Mouse (Mus musculus) liver (tissue): ENCODE data around the gene Dennd5a.

ENCODE experiments used
- DNase-seq: peaks from one replicate; pipeline ENCODE4 v3.0.0-alpha.2; 2020; ENCODE audit warnings: mixed read lengths

Gene Dennd5a

DNA sequence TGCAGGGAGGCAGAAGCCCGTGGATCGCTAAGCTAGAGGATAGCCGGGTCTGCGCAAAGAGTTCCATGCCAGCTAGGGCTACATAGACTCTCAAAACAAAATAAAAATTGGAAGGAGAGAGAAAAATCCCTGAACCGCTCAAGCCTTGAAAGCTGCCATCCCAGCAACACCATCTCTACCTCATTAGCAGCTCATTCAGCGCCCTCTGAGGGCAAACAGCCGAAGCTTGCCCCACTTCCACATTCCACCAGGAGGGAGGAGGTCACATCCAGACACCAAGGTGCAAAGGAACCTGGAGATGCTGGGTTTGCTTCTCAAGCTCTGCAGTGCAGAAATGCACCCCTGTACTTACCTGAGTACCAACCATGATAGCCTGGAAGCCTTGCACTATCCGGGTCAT lies 84.2 kb downstream of the Dennd5a start:
- DNase-seq = no peak

DNA sequence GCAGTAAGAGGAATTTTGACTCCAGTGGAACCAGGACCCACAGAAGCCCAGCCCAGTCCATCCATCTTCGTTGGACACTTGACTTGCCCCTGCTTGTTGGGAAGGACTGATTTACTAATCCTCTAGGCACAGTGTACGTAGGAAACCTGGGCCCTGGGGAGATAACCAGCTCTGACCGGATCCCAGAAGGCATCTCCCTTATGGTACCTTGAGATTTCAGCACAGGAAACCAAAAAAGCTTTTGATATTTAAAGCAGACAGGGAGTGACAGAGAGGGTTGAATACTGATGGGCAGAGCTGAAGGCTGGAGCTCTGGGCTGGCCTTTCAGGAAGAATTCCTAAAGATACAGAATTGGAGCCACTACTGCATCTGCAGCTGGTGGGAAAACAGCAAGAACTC lies 84.7 kb downstream of the Dennd5a start:
- DNase-seq = no peak

DNA sequence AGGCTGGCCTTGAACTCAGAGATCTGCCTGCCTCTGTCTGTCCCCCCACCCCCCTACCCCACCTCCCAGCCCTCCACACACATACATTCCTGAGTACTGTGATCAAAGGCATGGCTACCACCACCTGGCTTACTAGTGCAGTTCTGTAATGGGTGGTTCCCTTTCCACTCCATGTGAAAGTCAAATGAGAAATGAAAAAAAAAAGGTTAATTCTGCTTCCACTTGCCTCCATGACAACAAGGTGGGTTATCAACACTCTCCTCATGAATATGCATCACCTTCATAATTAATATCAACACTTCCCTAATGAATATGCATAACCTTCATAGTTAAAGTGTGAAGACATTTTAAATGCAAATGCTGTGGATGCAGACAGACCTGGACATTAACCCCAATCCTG lies 85.2 kb downstream of the Dennd5a start:
- no peak for DNase-seq

DNA sequence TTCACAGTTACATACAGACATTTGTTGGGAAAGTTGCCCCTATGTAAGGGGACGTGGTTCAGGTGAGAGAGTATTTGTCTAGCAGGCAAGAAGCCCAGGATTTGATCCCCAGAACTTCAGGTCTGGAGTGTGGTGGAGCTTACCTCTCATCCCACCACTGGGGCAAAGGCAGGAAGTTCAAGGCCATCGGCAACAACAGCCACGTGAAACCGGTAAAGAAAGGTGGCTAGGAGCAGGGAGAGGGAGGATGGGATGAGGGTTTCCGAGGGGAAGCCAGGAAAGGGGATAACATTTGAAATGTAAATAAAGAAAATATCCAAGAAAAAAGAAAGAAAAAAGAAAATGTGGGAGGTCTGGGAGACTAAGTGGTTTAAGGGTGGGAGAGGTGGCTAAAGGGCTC lies 87.1 kb downstream of the Dennd5a start:
- no peak for DNase-seq

DNA sequence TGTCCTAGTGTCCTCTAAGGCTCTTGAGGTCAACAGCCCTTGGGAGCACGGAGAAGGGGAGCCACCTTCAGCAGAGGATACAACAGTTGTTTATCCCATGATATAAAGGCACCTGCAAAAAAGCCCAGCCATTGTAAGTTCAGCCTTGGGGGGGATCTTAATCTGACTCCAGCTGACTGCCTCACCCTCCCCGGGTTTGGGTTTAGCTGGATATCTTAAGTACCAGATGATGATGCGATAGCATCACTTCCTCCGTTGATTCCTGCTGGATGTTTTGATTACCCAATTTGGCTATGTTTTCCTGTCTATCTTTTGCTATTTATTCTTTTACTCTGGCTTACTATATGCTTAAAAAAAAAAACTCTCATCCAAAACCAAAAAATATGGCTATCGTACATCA lies 89.0 kb downstream of the Dennd5a start:
- DNase-seq = no peak

DNA sequence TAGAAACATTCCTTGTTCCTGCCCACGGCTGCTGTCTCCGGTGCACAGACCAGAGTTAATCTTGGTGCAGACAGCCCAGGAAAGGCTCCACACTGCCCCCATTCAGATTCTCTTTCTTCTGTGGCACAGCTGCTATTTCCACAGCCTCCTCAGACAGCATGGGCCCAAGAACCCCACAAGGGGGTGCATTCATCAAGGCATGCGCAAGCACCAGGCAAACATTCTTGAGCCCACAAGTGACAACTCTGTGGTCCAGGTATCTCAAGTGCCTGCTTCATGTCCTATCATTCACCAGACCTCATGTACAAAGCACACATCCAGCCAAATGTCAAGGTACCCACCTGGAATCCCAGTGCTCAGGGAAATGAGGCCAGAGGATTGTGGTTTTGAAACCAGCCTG lies 91.8 kb downstream of the Dennd5a start:
- no peak for DNase-seq

DNA sequence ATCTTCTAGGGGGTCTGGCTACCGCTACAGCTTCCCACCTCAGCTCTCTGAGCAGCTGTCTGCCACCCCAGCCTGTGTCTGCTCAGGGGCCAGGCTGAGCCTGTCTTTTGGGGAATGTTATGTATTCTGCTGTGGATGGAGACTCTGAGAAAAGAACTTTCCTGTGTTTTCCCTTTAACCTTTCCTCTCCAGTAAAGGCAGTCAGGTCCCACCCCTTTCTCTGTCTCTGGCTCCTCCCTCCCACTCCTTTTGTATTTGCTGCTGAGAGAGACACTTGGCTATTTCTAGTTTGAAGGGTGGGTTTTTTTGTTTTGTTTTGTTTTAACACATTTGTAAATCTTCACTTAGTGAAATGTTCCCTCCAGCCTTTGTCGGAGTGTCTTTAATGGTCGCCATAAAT lies 93.6 kb downstream of the Dennd5a start:
- no peak for DNase-seq

DNA sequence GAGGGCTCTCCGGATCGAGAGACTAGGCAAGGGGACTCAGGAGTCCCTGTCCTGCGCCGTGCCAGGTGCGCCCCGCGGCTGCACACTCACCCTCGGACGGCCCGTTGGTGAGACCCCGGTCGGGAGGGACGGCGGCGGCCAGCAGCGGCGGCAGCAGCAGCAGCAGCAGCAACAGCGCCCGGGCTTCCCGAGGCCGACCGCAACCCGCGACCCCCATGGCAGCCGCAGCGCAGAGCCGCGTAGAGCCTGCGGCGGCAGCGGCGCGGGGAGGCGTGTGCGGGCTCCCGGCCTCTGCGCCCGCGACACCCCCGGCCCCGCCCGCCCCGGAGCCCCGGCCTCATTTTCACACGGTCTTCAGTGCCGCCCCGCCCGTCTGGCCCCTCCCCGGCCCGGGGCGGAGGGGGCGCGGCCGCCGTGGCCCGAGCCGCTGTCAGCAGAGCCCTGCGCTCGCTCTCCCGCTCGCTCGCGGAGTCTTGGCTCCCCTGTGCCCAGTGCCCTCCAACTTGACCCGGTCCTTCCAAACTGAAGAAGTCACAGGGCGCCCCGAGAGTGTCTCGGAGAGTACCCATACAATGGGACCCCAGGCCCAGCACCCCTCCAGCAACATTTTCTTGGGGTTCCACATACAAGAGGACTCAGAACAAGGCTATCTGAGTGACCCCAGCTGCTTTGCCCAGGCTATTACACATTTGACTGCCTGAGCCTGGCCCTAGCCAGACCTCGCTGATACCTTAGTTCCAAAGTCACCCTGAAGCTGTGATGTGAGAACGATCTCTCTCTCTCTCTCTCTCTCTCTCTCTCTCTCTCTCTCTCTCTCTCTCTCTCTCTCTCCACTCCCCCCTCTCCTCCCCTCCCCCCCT lies 94.7 kb downstream of the Dennd5a start, which contains the start of gene Scube2:
TSS of gene Scube2 (minus strand) at position 310 of the 860 bp plus-strand sequence.
- peak; percentile 12 for DNase-seq

DNA sequence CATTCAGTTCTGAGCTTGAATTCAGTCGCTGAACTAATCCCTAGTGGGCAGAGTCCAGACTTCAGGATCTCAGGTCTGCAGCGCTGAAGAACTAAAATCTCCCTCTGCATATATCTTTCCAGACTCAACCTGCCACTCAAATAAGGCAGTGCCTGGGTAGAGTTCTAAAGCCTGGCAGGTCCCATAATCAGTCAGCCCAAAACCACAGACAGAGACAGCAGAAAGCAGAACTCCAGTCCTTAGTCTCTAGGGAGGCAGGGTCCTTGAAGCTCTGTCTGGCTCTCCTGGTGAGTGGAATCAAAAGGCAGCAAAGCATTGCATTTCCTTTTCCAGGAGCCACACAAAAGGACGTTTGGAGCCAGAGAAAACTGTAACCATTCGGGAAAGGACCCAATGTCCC lies 96.7 kb downstream of the Dennd5a start:
- no peak for DNase-seq

DNA sequence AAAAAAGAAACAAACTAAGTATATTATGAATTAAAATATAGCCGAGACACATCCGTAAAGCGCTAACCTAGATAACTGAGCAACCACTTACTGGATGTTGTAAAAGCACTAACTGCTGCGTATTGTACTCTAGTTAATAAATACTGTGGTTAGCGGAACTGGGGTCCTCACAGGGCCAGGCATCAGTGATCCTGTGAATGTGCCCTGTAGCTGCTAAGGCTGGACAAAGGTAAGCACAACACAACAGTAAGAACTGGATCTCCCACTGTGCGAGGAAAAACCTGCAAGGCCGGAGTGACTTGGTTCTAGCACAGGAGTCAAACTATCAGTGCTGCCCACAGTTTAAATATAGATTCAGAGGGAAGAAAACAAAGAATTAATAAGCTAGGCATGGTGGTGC lies 100.1 kb downstream of the Dennd5a start:
- DNase-seq = no peak

DNA sequence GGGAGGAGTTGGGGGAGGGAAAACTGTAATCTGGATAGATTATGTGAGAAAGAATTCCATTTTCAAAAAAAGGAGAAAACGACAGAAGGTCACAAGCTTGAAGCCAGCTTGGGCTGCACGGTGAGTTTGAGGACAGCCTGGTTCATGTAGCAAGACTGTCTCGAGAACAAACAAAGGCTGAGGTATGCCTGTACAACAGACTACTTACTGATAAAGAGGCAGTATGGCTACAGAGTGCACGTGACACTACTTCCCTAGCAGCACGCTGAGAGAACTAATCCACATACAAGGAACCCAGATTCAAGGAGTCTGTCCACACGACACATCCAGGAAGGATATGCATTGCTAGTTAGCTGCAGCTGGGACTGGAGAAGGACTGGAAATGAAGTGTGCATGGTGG lies 100.9 kb downstream of the Dennd5a start:
- DNase-seq = no peak

DNA sequence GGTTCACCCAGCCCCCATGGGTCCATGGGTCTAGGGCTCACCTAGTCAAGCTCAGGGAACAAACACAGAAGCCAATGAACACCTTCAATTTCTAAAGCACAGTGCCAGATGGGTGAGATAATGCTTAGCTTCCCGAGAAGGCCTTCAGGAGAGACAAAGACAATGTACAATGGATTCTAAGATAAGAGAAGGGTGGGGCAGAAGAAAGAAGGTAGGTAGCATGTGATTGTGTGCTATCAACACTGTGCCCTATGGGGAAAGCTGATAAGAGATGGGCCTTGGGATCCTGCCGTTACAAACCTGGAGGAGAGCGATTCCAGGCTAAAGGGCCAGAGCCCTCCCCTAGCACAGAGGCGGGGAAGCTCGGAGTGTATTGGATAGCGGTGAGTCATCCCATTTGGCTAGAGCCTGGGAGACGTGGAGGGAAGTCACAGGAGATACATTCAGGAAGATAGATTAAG lies 107.5 kb downstream of the Dennd5a start:
- peak; percentile 50 for DNase-seq

DNA sequence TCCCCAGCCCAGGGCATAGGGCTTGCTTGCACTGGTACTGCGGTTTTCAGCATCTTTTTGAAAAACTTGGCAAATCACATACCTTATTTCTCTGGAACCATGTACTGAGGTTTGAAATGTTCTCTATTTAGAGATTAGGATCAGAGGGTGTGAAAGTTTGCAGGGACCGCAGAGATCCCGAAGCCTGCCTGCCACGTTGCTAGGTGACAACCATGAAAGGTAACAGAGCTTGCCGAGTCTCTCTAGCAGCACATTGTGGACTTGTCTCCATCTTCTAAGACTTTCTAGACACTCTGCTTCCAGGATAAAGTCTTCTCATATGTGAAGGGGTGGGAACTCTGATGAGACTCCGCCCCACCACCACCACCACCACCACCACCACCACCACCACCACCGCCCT lies 108.3 kb downstream of the Dennd5a start:
- no peak for DNase-seq

DNA sequence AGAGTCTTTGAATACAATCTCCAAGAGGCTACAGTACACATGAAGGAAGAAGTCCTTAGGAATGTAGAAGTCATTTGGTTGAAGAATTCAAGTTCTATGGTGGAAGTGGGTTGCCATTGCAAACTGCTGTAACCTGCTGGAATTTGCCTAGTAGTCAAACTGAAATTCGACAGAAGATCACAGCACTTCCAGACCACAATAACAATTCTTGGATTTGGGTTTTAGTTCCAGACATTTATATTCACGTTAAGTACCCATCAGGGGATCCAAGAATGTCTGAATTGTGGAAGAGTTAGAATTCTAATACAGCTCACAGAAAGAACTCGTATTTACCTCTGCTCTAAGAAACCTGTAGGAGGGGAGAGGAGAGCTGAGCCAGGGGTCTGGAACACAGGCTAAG lies 109.7 kb downstream of the Dennd5a start:
- DNase-seq = no peak

DNA sequence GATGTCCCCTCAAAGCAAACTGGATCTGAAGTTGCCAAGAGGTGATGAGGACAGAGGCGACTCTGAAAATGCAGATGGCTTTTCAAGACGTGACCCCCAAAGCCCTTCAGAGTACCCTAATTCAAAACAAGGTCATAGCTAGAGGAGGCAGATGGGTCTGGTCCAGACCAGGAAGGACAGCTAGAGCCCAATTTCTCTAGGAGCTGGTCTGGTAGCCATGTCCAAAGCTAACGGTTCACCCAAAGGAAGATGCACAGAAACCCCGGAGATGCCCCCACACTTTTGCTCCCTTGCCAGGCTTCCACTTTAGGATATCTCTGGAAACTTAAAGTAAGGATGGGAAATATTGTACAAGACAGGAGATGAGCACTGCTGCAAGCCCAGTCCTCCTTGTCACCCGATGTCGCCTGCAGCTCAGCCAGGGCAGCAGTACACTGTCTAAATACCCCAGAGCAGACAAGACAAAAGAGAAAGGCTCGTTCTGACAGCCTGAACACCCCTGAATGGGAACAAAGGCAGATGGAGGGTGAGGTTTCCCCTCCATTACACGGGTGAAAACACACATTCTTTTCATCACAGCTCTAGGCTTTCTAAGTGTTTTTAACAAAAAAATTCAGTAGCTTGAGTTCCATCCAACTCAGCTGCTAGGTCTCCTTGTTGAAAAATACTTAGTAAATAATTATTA lies 110.4 kb downstream of the Dennd5a start:
- DNase-seq = no peak

DNA sequence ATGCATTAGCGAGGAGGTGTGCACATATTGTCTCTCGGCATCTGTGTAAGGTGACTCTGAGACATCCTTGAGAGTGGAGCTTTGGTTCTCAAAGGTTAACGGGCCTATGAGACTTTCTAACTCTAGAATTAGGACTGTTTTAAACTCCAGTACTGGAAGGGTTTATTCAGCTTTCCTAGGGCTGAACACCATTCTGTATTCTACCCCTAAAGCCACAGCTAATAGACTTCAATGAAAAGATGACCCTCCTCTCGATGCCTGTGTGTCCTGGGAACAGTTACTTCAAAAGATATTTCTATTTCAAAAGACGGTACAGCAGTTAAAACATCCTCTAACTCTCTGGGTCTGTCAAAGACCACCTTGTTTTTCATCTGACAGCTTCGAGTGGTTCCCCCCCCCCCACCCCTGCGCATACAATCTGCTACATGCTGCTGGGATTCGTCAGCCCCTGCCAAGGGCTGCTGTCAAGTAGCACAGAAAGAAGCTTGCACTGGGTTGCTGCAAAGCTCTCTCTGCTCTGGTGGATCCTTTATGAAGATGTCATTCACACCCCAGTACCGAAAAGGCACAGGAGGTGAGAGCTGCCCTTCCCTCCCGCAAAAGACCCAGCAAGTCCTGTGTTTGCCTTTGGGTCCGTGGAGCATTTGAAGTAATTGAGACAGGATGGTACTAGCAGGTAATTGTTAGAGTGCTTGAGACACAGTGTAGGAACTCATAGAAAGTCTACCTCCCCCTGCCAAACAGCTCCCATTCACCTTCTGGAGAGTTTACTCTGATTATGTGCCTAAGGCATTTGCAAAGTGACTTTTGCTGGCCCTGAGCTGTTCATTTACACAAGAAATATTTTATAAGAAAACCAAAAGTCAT lies 111.2 kb downstream of the Dennd5a start:
- DNase-seq = no peak

DNA sequence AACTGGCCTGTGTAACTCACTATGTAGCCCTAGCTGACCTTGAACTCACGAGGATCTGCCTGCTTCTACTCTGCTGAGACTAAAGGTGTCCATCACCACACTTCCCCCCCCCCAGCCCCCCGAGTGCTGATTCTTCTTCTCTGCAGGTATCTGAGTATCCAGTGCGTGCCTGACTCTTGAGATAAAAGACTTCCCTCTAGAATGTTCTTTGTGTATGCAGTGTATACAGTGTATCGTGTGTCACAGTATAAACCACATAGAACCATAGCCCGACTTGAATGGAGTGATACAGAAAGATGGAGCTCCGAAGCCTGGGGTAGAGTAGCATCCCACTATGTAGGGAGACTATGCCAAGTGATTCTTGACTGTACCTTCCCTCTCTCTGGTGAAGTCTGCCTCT lies 116.2 kb downstream of the Dennd5a start:
- no peak for DNase-seq
